Mouse (Mus musculus) neural tube, embryonic 12.5 days (tissue): Measurements from ENCODE around the gene Tob1. TPM values are rescaled to one million over a fixed set of nuclear protein-coding genes. Genes with fewer than 3 reads are reported as not detected.

Experiments
- ATAC-seq: fragments of 200-750 bp; cut with Nextera tagmentation; 2 replicates; pipeline ENCODE4 v1.8.0; 2017; ENCODE audit warnings: low read depth, mild to moderate bottlenecking, moderate TSS enrichment, moderate library complexity; ENCODE audit not compliant: low FRiP score
- H3K27ac ChIP-seq: fragments of 300-500 bp; sonication (generic); 2 replicates; pipeline ENCODE4 v1.5.1; 2016
- H3K27me3 ChIP-seq: fragments of 300-500 bp; sonication (generic); replicated peaks from 2 replicates; pipeline ENCODE4 v1.6.1; 2016; ENCODE audit warnings: mild to moderate bottlenecking
- H3K36me3 ChIP-seq: fragments of 300-500 bp; sonication (generic); 2 replicates; pipeline ENCODE4 v1.6.1; 2016; ENCODE audit warnings: mild to moderate bottlenecking
- H3K4me1 ChIP-seq: fragments of 300-500 bp; sonication (generic); 2 replicates; pipeline ENCODE4 v1.6.1; 2016
- H3K4me2 ChIP-seq: fragments of 300-500 bp; sonication (generic); replicated peaks from 2 replicates; pipeline ENCODE4 v1.6.1; 2016; ENCODE audit warnings: mild to moderate bottlenecking
- H3K4me3 ChIP-seq: fragments of 300-500 bp; sonication (generic); 2 replicates; pipeline ENCODE4 v1.5.1; 2016
- H3K9ac ChIP-seq: fragments of 300-500 bp; sonication (generic); 2 replicates; pipeline ENCODE4 v1.6.1; 2016; ENCODE audit warnings: mild to moderate bottlenecking
- H3K9me3 ChIP-seq: fragments of 300-500 bp; sonication (generic); 2 replicates; pipeline ENCODE4 v1.6.1; 2016; ENCODE audit warnings: mild to moderate bottlenecking
- WGBS: fragments of 180-500 bp; shearing (Covaris S2); methylation state at CpG from one replicate; pipeline ENCODE4 v1.1.7; 2016; 5-methylcytosine and 5-hydroxymethylcytosine counted together
- polyA plus RNA-seq: library from polyadenylated mRNA; unstranded; fragments of >200 nt; fragmentation: Nextera tagmentation; extraction: Ambion mirVana; gene quantifications from 2 replicates; pipeline ENCODE4 v1.2.1, GENCODE M21; 2016

Tob1 gene
- polyA plus RNA-seq, 1 experiment from 2014 or later, result 43.3 TPM

- WGBS, result 27% methylated on average over 3 of the region's 3 CpGs
- Histone ChIP-seq H3K27ac (no peak overlapping the region), H3K4me3 (no peak overlapping the region), H3K4me1 (0 out of 2 replicates have a peak, but pooled peaks cover 3% of the 10 kb centered on the region), H3K27me3 (no peaks in the 10 kb centered on the region; the same call in 1 of the 2 replicates), H3K9me3 (no peaks in the 10 kb centered on the region), H3K4me2 (peak overlapping the region; percentile 26; the same call in 1 of the 2 replicates), H3K36me3 (no peaks in the 10 kb centered on the region), H3K9ac (no peak overlapping the region)
- peak; percentile 88 for ATAC-seq
These were observed 24.8 kb downstream of the Tob1 start for GRCm38 (mm10) chr11:94236074-94236473.

DNA sequence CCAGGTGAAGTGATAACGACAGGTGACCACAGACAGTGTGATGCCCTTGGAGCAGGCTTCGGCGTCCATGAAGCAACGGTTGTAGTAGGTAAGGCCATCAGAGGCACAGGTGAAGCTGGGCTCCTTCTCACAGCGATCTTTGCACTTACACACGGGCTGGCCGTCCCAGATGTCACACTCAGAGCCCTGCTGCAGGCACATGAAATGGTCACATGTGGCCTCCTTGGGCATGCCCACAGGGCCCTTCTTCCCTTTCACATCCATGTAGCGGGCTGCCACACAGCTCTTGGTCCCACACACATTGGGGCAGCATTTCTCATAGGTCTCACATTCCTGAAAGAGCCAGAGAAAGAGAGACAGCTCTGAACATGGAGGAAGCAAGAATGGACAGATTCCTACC lies 27.5 kb downstream of the Tob1 start:
- Histone ChIP-seq H3K9ac (no peak overlapping the region), H3K27me3 (no peaks in the 10 kb centered on the region), H3K36me3 (no peaks in the 10 kb centered on the region), H3K4me2 (no peak overlapping the region), H3K9me3 (no peaks in the 10 kb centered on the region), H3K27ac (no peak overlapping the region), H3K4me3 (no peak overlapping the region), H3K4me1 (peaks cover 19% of the 10 kb centered on the region)
- ATAC-seq, result no peak
- WGBS, result 91% methylated on average over 8 of the region's 8 CpGs

- no peaks in the 10 kb centered on the region for H3K36me3 ChIP-seq
- no peak for ATAC-seq
- no peak overlapping the region for H3K4me3 ChIP-seq
- 0 out of 2 replicates have a peak, but pooled peaks cover under 1% of the 10 kb centered on the region for H3K27me3 ChIP-seq
- peaks cover 19% of the 10 kb centered on the region for H3K4me1 ChIP-seq
- WGBS, result 54% methylated on average over 9 of the region's 9 CpGs
- H3K9ac ChIP-seq, result 0 out of 2 replicates have a peak overlapping the region, but pooled peaks have one; percentile 17
- no peak overlapping the region for H3K4me2 ChIP-seq
- H3K9me3 ChIP-seq, result no peaks in the 10 kb centered on the region
- no peak overlapping the region for H3K27ac ChIP-seq
These were observed 28.5 kb downstream of the Tob1 start for GRCm38 (mm10) chr11:94239706-94240105.

- Histone ChIP-seq H3K36me3 (no peaks in the 10 kb centered on the region), H3K27ac (0 out of 2 replicates have a peak overlapping the region, but pooled peaks have one; percentile 20), H3K4me3 (peak overlapping the region; percentile 9; the same call in 1 of the 2 replicates), H3K27me3 (0 out of 2 replicates have a peak, but pooled peaks cover 4% of the 10 kb centered on the region), H3K4me1 (peaks cover 30% of the 10 kb centered on the region), H3K9ac (peak overlapping the region; percentile 38), H3K9me3 (no peaks in the 10 kb centered on the region), H3K4me2 (peak overlapping the region; percentile 61)
- peak; percentile 63 for ATAC-seq
- WGBS, result 3% methylated on average over 29 of the region's 29 CpGs
These were observed 31.6 kb downstream of the Tob1 start for GRCm38 (mm10) chr11:94242760-94243421.

GRCm38 (mm10) chr11:94243422-94244180 lies 32.3 kb downstream of the Tob1 start:
- H3K27me3 ChIP-seq, result 0 out of 2 replicates have a peak, but pooled peaks cover 4% of the 10 kb centered on the region
- H3K4me2 ChIP-seq, result peak overlapping the region; percentile 61
- 0 out of 2 replicates have a peak overlapping the region, but pooled peaks have one; percentile 9 for H3K4me3 ChIP-seq
- H3K27ac ChIP-seq, result no peak overlapping the region
- 0 out of 2 replicates have a peak overlapping the region, but pooled peaks have one; percentile 38 for H3K9ac ChIP-seq
- ATAC-seq, result peak; percentile 45; the same call in 1 of the 2 replicates
- H3K9me3 ChIP-seq, result no peaks in the 10 kb centered on the region
- H3K36me3 ChIP-seq, result no peaks in the 10 kb centered on the region
- peaks cover 30% of the 10 kb centered on the region for H3K4me1 ChIP-seq
- WGBS, result 35% methylated on average over 15 of the region's 15 CpGs

DNA sequence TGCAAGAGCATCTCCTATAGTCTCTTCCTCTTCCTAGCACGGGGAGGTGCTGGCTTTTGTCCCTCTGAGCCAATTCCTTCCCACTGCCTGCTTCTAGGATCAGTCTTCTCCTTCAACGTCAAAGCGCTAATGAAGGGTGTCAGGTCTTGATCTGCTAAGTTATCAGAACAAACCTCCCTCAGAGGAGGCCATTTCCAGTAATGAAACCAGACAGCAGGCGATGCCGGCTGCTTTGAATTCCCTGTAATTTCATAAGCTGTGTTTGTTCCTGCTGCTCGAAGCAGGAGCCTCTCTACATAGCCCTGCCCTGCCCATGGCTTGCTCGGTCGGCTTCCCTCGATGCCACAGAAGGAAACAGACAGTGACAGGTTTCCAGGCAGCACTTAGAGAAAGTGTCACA lies 33.1 kb downstream of the Tob1 start:
- Histone ChIP-seq H3K36me3 (no peaks in the 10 kb centered on the region), H3K9ac (no peak overlapping the region), H3K27ac (no peak overlapping the region), H3K4me3 (no peak overlapping the region), H3K27me3 (0 out of 2 replicates have a peak, but pooled peaks cover 4% of the 10 kb centered on the region), H3K4me1 (peaks cover 30% of the 10 kb centered on the region), H3K4me2 (no peak overlapping the region), H3K9me3 (no peaks in the 10 kb centered on the region)
- 76% methylated on average over 9 of the region's 9 CpGs for WGBS
- no peak for ATAC-seq

DNA sequence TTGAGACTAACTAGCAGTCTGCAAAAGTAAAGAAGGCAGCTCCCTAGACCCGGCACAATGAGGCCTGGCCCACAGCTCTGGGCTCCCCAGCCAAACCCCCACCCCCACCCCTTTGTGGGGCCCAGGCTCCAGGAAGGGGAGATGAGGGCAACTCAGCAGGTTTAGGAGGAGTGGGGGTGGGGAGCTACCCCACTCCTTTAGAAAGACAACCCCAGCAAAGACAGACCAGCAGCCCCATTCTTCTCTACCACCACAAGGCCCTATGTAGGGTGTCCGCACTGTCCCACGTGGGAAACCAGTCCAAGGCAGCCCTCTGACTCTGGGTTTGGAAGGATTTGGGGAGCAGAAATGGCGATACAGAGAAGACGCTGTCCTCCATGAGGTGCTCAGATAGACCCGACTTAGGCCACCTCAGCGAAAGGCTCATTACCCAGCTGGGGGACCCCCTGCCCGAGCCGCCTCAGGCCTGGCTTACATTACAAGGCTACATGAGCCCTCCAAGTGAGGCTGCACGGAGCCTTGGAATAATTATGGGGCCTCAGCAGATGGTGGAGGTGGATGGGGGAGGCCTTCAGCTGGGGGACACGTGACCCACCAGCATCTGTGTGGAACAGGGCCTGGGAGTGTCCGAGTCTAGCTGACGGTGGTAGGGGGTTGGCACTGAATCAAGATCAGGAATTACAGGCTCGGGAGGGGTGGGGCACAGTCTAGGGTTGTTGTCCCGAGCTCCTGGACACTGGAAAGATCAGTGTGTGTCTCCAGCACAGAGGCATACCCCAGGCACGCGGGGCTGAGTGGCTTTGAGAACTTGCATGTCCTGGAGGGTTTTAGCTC lies 34.9 kb downstream of the Tob1 start, which contains the start of gene Wfikkn2:
Wfikkn2 (minus strand) TSS at position 51 of the 834 bp plus-strand sequence.
- Histone ChIP-seq H3K9ac (no peak within 1 kb of the TSS), H3K9me3 (no peaks in the 10 kb centered on the region), H3K27me3 (0 out of 2 replicates have a peak, but pooled peaks cover 4% of the 10 kb centered on the region), H3K4me2 (0 out of 2 replicates have a peak within 1 kb of the TSS, but pooled peaks have one; percentile 20), H3K36me3 (no peaks in the 10 kb centered on the region), H3K4me1 (peaks cover 30% of the 10 kb centered on the region), H3K27ac (peak within 1 kb of the TSS; percentile 33), H3K4me3 (no peak within 1 kb of the TSS)
- 48% methylated on average over 17 of the region's 17 CpGs for WGBS
- ATAC-seq, result peak; percentile 62

- Histone ChIP-seq H3K36me3 (no peaks in the 10 kb centered on the region), H3K27ac (0 out of 2 replicates have a peak overlapping the region, but pooled peaks have one; percentile 33), H3K4me2 (0 out of 2 replicates have a peak overlapping the region, but pooled peaks have one; percentile 20), H3K4me1 (peaks cover 30% of the 10 kb centered on the region), H3K27me3 (0 out of 2 replicates have a peak, but pooled peaks cover 4% of the 10 kb centered on the region), H3K9ac (no peak overlapping the region), H3K9me3 (no peaks in the 10 kb centered on the region), H3K4me3 (no peak overlapping the region)
- ATAC-seq, result no peak
- 68% methylated on average over 8 of the region's 8 CpGs for WGBS
These were observed 35.5 kb downstream of the Tob1 start for GRCm38 (mm10) chr11:94246789-94247061.

- Histone ChIP-seq H3K4me1 (no peaks in the 10 kb centered on the region), H3K9me3 (no peaks in the 10 kb centered on the region), H3K9ac (no peak overlapping the region), H3K27ac (no peak overlapping the region), H3K36me3 (no peaks in the 10 kb centered on the region), H3K27me3 (no peaks in the 10 kb centered on the region), H3K4me2 (no peak overlapping the region), H3K4me3 (no peak overlapping the region)
- no peak for ATAC-seq
- 85% methylated on average over 9 of the region's 9 CpGs for WGBS
These were observed 41.9 kb downstream of the Tob1 start for GRCm38 (mm10) chr11:94253156-94253555.

GRCm38 (mm10) chr11:94253691-94254090 lies 42.4 kb downstream of the Tob1 start:
- Histone ChIP-seq H3K4me3 (no peak overlapping the region), H3K9me3 (no peaks in the 10 kb centered on the region), H3K36me3 (no peaks in the 10 kb centered on the region), H3K4me1 (no peaks in the 10 kb centered on the region), H3K4me2 (no peak overlapping the region), H3K27ac (no peak overlapping the region), H3K27me3 (no peaks in the 10 kb centered on the region), H3K9ac (no peak overlapping the region)
- no peak for ATAC-seq
- 89% methylated on average over 10 of the region's 10 CpGs for WGBS

- Histone ChIP-seq H3K27ac (no peak overlapping the region), H3K36me3 (no peaks in the 10 kb centered on the region), H3K27me3 (no peaks in the 10 kb centered on the region), H3K4me2 (no peak overlapping the region), H3K9me3 (no peaks in the 10 kb centered on the region), H3K4me1 (no peaks in the 10 kb centered on the region), H3K4me3 (no peak overlapping the region), H3K9ac (no peak overlapping the region)
- 77% methylated on average over 5 of the region's 5 CpGs for WGBS
- ATAC-seq, result no peak
These were observed 44.5 kb downstream of the Tob1 start for GRCm38 (mm10) chr11:94255733-94256132.
